In genomic region chr11:57835331-57835730, GRCm38 (mm10) we compare ENCODE assay signal across 28 mouse cellular contexts. TPM values are rescaled to one million over a fixed set of nuclear protein-coding genes. Genes with fewer than 3 reads are reported as not detected.
"Had no signal": no experiment of that assay in that cellular context is flagged by ENCODE, and none has a peak within 500 bp of the region (broad histone marks: within the 10 kb centered on the region; RNA-seq: fewer than 3 reads in every experiment).

No protein-coding gene starts in this region.

- H3K4me3 ChIP-seq: layer of hippocampus, adult 2 months; limb, embryonic 10.5 days; limb, embryonic 13.5 days; liver, embryonic 12.5 days; liver, embryonic 15.5 days; lung, embryonic 15.5 days; megakaryocyte, embryonic 14.5 days; midbrain, embryonic 10.5 days; midbrain, embryonic 15.5 days; neural tube, embryonic 12.5 days; neural tube, embryonic 15.5 days had no signal

- ATAC-seq: liver, embryonic 12.5 days; midbrain, embryonic 15.5 days had no signal

- H3K27ac ChIP-seq: kidney, postnatal 0 days; layer of hippocampus, adult 2 months; limb, embryonic 10.5 days; limb, embryonic 13.5 days; liver, embryonic 12.5 days; liver, embryonic 15.5 days; lung, embryonic 15.5 days; midbrain, embryonic 10.5 days; midbrain, embryonic 15.5 days; neural tube, embryonic 12.5 days; neural tube, embryonic 15.5 days; stomach, postnatal 0 days had no signal

- H3K4me1 ChIP-seq: liver, embryonic 12.5 days; liver, embryonic 15.5 days had no signal

- H3K36me3 ChIP-seq: limb, embryonic 10.5 days; limb, embryonic 13.5 days; liver, embryonic 12.5 days; liver, embryonic 15.5 days; lung, embryonic 15.5 days; midbrain, embryonic 10.5 days; midbrain, embryonic 15.5 days; neural tube, embryonic 12.5 days; neural tube, embryonic 15.5 days had no signal

- H3K4me2 ChIP-seq: limb, embryonic 13.5 days; liver, embryonic 12.5 days; liver, embryonic 15.5 days; lung, embryonic 15.5 days; midbrain, embryonic 15.5 days; neural tube, embryonic 12.5 days; neural tube, embryonic 15.5 days had no signal

- DNase-seq: kidney, postnatal 25 days; layer of hippocampus, adult 9-11 months; liver; lung, adult 18-20 months; lung, postnatal 10 days; lung, postnatal 36 days; right cerebral cortex, adult 18-20 months; right cerebral cortex, postnatal 14 days; right cerebral cortex, postnatal 4 days; thymus, adult 2 months; thymus, postnatal 14 days; thymus, postnatal 4 days had no signal

- H3K9me3 ChIP-seq: limb, embryonic 10.5 days; limb, embryonic 13.5 days; liver, embryonic 12.5 days; liver, embryonic 15.5 days; lung, embryonic 15.5 days; midbrain, embryonic 10.5 days; midbrain, embryonic 15.5 days; neural tube, embryonic 12.5 days; neural tube, embryonic 15.5 days had no signal

- H3K9ac ChIP-seq: limb, embryonic 13.5 days; liver, embryonic 12.5 days; liver, embryonic 15.5 days; lung, embryonic 15.5 days; midbrain, embryonic 15.5 days; neural tube, embryonic 12.5 days; neural tube, embryonic 15.5 days had no signal

RNA-seq across cellular contexts. Expression of gene Hand1, which starts 2.7 kb away (rescaled TPM):
- total RNA-seq: layer of hippocampus, adult 2 months; layer of hippocampus, postnatal 25 days; left cerebral cortex, adult 18-20 months; left cerebral cortex, postnatal 25 days had no signal
- polyA plus RNA-seq: midbrain, embryonic 10.5 days; midbrain, embryonic 15.5 days; neural tube, embryonic 15.5 days had no signal
